Mouse (Mus musculus) cortical plate, adult 2 months (tissue): ENCODE measurements around the gene Mroh8.

Source experiments
- CTCF ChIP-seq: fragments of 200-500 bp; IDR thresholded peaks from 2 replicates; pipeline ENCODE4 v1.5.1; 2011; ENCODE audit warnings: mild to moderate bottlenecking, control low read depth, low read length; ENCODE audit not compliant: insufficient read depth; ENCODE audit errors: extremely low read depth
- POLR2A ChIP-seq: fragments of 200-500 bp; IDR thresholded peaks from 2 replicates; pipeline ENCODE4 v1.6.1; 2011; ENCODE audit warnings: mild to moderate bottlenecking, low read length, control low read depth; ENCODE audit not compliant: insufficient read depth; ENCODE audit errors: extremely low read depth

DNA sequence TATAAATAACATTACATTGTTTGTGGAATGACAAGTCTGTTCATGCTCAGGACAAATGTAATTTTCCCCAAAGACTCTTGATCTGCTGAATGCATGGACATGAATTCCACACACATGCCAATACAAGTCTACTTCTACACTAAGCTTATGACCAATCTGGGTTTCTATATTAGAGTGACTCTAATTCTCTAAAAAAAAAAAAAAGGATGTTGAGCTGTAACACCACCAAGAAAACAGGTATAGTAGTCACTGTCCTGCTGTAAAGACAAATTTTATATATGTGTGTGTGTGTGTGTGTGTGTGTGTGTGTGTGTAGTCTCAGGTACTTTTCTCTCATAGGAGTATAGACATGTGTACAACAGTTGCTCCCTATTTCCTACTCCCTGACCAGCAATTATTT, 76.3 kb downstream of the Mroh8 start:
- TF ChIP-seq POLR2A (no peak), CTCF (no peak)
